Mouse (Mus musculus): ENCODE results near the gene Fbxl13.

- TF ChIP-seq ZC3H11A (IDR thresholded peaks at IDR 0.05; ENCODE audit: borderline replicate concordance, low read depth, low read length) (no peak), ZNF384 (IDR thresholded peaks at IDR 0.05; ENCODE audit: low read depth, low read length) (no peak)
These were observed 127.2 kb downstream of the Fbxl13 start for GRCm38 (mm10) chr5:21518207-21518606.
